Mouse (Mus musculus) monocyte, adult 2 months (primary cell): ENCODE measurements around the gene Zbtb32.

Experiments used
- DNase-seq, 2 experiments: peaks; one replicate each; pipeline ENCODE4 v3.0.0; 2022; ENCODE audit warnings: low spot score in 2 of 2, low read depth in 1 of 2

Zbtb32 gene

DNA sequence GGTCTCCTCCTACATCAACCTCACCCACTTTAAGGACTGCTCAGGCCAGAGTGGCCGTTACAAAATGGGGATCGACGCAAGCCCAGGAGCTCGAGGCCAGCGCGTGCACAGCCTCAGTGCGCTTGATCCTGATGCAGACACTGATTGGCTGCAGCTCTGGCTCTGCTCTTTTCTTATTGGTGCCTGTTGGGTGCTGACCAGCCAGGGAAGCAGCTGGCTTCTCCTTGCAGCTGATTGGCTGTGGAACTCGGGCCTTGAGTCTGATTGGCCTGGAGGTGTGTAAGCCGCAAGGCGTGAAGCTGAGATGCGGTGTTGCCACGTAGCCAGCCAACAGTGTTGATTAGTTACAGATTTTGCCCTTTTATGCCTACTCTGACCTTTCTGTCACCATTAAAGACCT lies at the start of gene Zbtb32:
Gene Zbtb32 (minus strand): TSS at position 124 of the 400 bp plus-strand sequence.
- DNase-seq: no peak

DNA sequence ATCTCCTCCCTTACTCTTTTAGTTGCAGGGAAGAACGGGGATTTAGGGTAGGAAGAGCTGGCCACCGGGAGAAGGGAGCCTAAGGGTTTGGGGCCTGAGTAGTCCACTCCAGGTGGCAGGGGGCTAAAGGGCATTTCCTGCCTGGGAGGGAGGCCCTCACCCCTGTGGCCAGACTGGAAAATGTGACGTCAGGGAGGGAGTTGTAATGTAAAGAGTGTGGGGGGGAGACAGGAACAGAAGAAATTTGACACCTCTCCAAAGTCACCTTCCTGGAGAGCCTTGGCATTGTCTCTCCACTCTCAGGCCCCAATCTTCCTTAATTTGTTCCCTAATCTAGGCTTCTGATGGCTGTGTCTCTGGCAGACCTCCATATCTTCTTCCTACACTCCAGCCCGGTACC lies 40.4 kb upstream of the Zbtb32 start:
- DNase-seq: no peak

GRCm38 (mm10) chr7:30636395-30636794 lies 37.7 kb upstream of the Zbtb32 start:
- DNase-seq: no peak

DNA sequence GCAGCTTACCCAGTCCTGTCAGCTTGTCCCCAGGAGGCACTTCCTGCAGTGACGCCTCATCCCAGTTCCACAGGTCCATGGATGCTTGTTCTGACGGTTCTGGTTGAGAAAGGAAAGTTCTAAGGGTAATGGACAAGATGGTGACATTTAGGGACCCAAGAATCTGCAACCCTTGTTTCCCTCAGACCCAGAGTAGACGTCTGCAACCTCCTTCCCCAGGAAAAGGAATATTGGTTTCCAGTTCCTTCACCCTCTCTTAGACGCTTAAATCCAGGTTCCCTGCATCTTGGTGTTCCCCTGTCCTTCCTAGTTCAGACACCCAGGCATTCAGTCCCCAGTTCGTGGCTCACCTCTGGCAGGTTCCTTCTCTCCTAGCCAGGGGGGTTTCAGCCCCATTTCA lies 37.0 kb upstream of the Zbtb32 start, which contains the start of gene Etv2:
Gene Etv2 (minus strand): TSS at position 101 of the 400 bp plus-strand sequence.
- DNase-seq: no peak

DNA sequence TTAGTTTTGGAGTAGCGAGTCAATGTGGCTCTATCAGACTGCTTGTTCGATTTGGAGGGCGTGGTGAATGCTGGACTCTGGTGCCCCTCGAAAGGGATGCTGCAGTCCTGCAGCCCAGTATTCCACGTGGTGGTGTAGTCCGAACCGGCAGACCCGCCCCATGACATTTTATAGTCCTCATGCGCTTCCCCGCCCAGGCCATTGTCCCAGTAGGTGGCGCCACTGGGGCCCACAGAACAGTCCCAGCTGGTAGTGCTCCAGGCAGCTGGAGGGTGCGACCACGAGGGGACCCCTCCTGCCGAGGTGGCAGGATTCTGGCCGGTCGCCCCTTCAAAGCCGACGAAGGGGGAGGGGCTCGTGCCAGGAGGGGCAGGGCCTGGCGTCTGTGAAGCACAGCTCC lies 35.9 kb upstream of the Zbtb32 start:
- peak in 1 of 2 experiments; percentile 46 for DNase-seq

DNA sequence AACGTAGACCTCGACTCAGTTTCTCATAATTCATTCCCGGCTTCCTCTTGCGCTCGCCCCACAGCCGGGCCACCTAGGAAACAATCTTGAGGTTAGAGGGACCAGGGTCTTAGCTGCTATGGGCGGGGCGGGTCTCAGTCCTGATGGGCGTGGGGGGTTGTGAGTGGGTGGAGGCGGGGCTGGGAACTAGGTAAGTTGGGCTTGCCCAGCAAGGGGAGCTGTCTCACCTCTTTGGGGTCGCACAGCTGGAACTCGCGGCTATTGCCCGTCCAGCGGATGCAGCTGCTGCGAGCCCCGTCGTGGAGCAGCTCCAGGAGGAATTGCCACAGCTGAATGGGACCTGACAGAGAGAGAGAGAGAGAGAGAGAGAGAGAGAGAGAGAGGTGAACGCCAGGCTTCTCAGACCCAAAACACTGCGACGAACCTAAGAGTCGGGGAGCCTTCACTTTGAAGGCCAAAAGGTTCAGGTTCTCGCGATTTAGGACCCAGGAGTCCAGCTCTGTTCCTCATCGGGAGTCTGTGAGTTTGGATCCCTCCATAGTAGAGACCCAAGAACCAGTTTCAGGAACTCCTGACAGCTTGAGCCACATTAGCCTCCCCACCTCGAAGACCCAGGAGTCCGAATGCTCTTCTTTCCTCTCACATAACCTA lies 35.2 kb upstream of the Zbtb32 start:
- no peak for DNase-seq

DNA sequence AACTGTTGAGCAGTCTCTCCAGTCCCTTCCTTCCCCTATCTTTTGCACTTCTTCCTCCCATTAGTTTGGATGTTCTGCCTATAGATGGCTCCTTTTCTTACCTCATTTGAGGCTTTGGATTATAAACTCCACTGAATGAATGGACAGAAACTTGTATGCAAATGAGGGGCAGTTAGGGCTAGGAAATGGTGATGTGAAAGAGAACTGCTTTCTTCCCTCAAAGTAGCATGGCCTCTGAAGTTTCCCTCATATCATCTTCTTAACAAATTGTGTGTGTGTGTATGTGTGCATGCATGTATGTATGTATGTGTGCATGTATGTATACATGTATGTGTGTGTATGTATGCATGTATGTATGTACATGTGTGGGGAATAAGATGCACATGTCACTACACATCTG lies 30.3 kb upstream of the Zbtb32 start:
- DNase-seq: no peak

- DNase-seq: no peak
These were observed 27.9 kb upstream of the Zbtb32 start for GRCm38 (mm10) chr7:30626647-30627046.

GRCm38 (mm10) chr7:30625530-30626384 lies 27.0 kb upstream of the Zbtb32 start, which contains the start of gene Cox6b1:
Gene Cox6b1 (minus strand): TSS chr7:30626151.
- peak; percentile 53 to 71 for DNase-seq

DNA sequence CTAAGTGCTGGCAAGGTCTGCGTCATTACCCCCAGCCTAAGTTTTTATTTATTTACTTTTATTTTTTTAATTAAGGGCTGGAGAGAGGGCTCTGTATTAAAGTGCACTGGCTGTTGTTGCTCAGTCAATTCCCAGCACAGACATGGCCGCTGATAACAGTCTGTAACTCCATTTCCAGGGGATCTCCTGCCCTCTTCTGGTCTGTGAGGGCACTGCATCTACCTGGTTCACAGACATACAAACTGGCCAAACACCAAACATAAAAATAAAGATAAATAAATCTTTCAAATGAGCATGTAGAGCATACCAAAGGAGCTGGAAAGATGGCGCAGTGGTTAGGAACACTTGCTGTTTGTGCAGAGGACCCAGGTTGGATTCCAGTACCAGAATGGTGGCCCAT lies 20.5 kb upstream of the Zbtb32 start:
- DNase-seq: no peak

DNA sequence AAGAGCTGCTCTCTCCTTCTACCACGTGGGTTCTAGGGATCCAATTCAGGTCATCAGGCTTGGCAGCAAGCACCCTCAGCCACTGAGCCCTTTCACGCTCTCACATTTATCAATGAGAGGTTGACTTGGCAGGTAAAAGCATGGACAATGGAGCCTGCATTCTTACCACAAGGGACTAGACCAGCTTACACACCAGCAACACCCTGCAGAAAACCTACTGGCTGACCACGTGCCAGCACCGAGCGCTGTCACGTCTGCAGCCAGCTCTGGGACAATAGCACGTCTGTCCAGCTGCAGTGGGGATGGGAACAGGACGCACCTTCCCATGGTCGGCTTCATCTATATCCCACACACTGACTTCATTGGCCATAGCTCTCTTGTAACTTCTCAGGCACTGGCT lies 19.9 kb upstream of the Zbtb32 start:
- DNase-seq: no peak

GRCm38 (mm10) chr7:30615049-30615760 lies 16.5 kb upstream of the Zbtb32 start:
- DNase-seq: no peak

DNA sequence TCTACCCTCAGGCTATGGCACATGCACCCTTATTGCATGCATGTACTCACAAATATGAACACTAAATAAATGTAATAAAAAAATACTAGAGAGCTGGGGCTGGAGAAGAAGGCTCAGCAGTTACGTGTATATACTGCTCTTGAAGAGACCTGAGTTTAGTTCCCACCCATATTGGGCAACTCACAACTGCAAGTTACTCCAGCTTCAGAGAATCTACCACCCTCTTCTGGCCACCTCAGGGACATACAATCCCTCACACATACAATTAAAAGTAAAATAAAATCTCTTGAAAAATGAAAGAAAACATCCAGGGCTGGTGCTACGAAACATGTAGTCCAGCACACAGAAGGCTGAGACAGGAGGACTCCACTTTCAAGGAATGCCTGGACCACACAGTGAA lies 15.7 kb upstream of the Zbtb32 start:
- no peak for DNase-seq

DNA sequence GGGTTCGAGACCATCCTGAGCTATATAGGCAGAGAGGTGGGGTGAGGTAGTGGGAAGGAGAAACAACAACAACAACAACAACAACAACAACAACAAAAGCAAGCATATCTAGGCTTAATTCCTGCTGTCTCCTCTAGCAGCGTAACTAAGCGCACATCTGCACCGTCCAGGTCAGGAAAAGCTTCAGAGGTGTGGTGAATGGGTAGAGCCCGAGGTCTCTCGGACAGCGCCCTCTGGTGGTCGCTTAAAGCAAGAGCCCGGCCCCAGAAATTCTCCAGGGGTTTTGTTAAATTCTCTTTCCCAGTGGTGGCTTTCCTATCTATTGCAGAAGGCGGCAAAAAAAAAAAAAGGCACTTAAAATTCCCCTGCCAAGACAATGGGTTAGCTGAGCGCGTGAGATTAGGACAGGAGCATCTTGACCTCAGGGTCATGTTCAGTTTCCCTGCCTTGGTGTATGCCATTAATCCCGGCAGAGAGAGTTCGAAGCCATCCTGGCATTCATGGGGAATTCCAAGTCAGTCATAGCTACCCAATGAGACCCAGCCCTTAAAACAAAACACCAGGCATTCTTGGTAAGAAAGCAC lies 14.9 kb upstream of the Zbtb32 start:
- DNase-seq: peak in 1 of 2 experiments; percentile 34

DNA sequence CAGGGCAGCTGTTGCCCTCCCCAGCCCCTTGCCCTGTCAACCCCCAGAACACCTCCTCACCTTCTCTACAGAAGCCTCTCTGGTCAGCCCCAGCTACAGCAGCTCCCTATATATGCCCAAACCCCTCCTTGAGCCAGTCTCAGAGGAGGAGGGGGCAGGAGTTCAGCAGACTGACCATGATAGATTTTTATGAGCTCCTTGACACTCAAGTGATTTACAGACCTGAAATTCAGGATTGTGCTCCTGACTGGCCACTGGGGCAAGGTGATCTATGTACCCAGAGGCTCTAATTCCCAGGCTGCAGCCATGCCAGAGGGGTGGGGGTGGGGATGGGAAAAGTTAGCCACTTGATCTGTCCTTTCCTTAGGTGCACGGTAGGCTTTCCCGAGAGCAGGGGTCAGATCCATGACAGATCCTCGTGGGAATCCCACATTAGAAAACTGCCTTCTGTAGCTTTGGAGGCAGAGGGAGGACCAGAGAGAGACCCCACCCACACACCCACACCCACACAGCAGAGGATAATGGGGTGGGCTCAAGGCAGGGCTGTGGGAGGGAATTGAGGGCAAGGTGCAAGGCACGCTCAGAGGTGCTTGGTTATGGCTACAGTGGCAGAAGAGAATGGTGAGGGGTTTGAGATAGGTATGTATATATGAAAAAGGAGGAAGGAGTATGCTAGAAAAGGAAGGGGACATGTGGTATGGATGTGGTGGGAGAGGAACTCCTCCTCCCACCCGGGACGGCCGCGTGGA lies 14.1 kb upstream of the Zbtb32 start, which contains the start of gene Upk1a:
Gene Upk1a (minus strand): TSS at position 194 of the 749 bp plus-strand sequence.
- no peak for DNase-seq

DNA sequence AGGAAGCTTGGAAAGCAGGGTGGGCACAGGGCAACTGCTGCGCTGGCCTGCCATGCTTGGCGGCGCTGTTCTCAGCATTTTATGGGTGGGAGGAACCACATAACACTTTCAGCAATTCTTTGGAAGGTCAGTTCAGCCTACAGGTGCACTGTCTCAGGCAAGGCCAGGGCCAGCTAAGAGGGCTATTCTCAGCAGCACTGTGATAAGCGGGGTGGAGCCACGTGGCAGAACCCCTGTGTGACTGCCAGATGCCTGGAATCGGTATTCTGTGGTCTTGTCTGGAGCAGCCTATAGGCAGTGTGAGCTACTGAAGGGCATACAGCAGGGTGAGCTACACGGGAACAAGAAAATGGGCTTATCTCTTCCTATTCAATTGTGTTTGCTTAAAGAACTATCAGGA lies 11.3 kb upstream of the Zbtb32 start:
- DNase-seq: no peak

- DNase-seq: no peak
These were observed 9.8 kb upstream of the Zbtb32 start for GRCm38 (mm10) chr7:30608476-30608875.

DNA sequence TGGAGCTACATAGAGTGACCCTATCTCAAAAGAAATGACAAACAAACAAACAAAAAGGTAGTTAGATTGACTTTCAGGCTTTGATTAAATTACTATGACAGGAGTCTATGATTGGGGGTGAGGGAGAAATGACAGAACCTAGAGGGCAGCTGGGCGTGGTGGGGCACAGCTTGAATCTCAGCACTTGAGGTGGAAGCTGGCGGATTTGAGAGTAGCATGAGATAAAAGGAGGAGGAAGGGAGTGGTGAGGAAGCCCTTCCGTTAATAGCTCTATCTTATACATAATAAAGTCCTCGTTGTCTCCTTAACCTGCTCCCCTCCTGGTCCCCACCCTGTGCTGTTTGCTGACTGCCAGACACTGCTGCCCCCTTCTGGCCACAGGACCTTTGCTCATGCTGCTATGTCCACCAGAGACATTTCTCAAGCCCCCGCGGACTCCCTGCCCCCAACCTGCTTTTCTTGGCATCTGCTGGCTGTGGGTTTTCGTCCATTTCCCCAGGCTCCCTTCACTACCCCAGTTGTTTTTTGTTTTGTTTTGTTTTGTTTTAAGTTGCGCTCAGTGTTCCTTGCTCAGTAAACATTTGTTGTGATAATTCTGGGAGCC lies 9.1 kb upstream of the Zbtb32 start:
- peak in 1 of 2 experiments; percentile 43 for DNase-seq

GRCm38 (mm10) chr7:30604944-30605343 lies 6.2 kb upstream of the Zbtb32 start:
- no peak for DNase-seq

GRCm38 (mm10) chr7:30604424-30604823 lies 5.7 kb upstream of the Zbtb32 start:
- no peak for DNase-seq
